Mouse (Mus musculus): ENCODE results near the gene Rin2. TPM values are rescaled to one million over a fixed set of nuclear protein-coding genes. Genes with fewer than 3 reads are reported as not detected.

Gene Rin2
- 4.4 TPM for polyA plus RNA-seq (2012; fragmentation: generic; extraction: Trizol)

- TF ChIP-seq CEBPB (IDR thresholded peaks at IDR 0.05; ENCODE audit: insufficient read depth, poor library complexity, severe bottlenecking) (no peak), E2F4 (IDR thresholded peaks at IDR 0.05; ENCODE audit: insufficient read depth) (no peak), POLR2A (IDR thresholded peaks at IDR 0.05; ENCODE audit: insufficient read length, low read depth) (peak; percentile 22), MYOG (IDR thresholded peaks at IDR 0.05; ENCODE audit: control insufficient read depth in 1 of 3, insufficient read depth in 1 of 3, insufficient read length in 2 of 3, low read depth in 2 of 3) (no peak), POLR2AphosphoS2 (IDR thresholded peaks at IDR 0.05; ENCODE audit: insufficient read length, low read depth) (peak; percentile 10), TCF3 (IDR thresholded peaks at IDR 0.05; ENCODE audit: insufficient read length, low read depth) (no peak), USF1 (IDR thresholded peaks at IDR 0.05; ENCODE audit: low read depth) (no peak), MAX (IDR thresholded peaks at IDR 0.05; ENCODE audit: low read depth) (no peak)
- H3K36me3 ChIP-seq (ENCODE audit: control insufficient read depth, insufficient read depth), result no peaks in the 10 kb centered on the region
These were observed at the start of gene Rin2 for GRCm38 (mm10) chr2:145675142-145675755. Gene Rin2, plus strand, starts transcription at chr2:145675215.

GRCm38 (mm10) chr2:145631123-145631798, 43.8 kb upstream of the Rin2 start:
- no peak overlapping the region for H3K4me3 ChIP-seq
- H3K27me3 ChIP-seq (ENCODE audit: control insufficient read depth, insufficient read depth, insufficient read length), result no peaks in the 10 kb centered on the region
- H3ac ChIP-seq (ENCODE audit: control insufficient read depth, insufficient read length), result no peak overlapping the region
- no peaks in the 10 kb centered on the region for H3K36me3 ChIP-seq (ENCODE audit: control insufficient read depth, insufficient read depth)
- TF ChIP-seq E2F4 (IDR thresholded peaks at IDR 0.05; ENCODE audit: insufficient read depth) (no peak), USF1 (IDR thresholded peaks at IDR 0.05; ENCODE audit: low read depth) (no peak), CEBPB (IDR thresholded peaks at IDR 0.05; ENCODE audit: insufficient read depth, poor library complexity, severe bottlenecking) (no peak), TCF12 (IDR thresholded peaks at IDR 0.05; ENCODE audit: insufficient read depth, poor library complexity, severe bottlenecking) (no peak), MYOG (IDR thresholded peaks at IDR 0.05; ENCODE audit: control insufficient read depth in 1 of 3, insufficient read depth in 1 of 3, insufficient read length in 2 of 3, low read depth in 2 of 3) (no peak), MAX (IDR thresholded peaks at IDR 0.05; ENCODE audit: low read depth) (no peak)
- no peak overlapping the region for H3K4me2 ChIP-seq (ENCODE audit: low read depth)
- no peaks in the 10 kb centered on the region for H3K79me2 ChIP-seq (ENCODE audit: control insufficient read depth, insufficient read depth)

More at GRCm38 (mm10) chr2:145675142-145675755, at the start of gene Rin2:
- Histone ChIP-seq H3K27me3 (ENCODE audit: control insufficient read depth, insufficient read depth, insufficient read length) (no peaks in the 10 kb centered on the region), H3K79me2 (ENCODE audit: control insufficient read depth, insufficient read depth) (no peaks in the 10 kb centered on the region), H3K4me2 (ENCODE audit: low read depth) (peak within 1 kb of the TSS; percentile 87), H3ac (ENCODE audit: control insufficient read depth, insufficient read length) (peak within 1 kb of the TSS; percentile 0), H3K4me3 (peak within 1 kb of the TSS; percentile 54)

GRCm38 (mm10) chr2:145631799-145632174, 43.2 kb upstream of the Rin2 start:
- no peaks in the 10 kb centered on the region for H3K36me3 ChIP-seq (ENCODE audit: control insufficient read depth, insufficient read depth)
- no peak overlapping the region for H3K4me2 ChIP-seq (ENCODE audit: low read depth)
- H3K79me2 ChIP-seq (ENCODE audit: control insufficient read depth, insufficient read depth), result no peaks in the 10 kb centered on the region
- no peak overlapping the region for H3ac ChIP-seq (ENCODE audit: control insufficient read depth, insufficient read length)
- TF ChIP-seq MYOD1 (IDR thresholded peaks at IDR 0.05; ENCODE audit: control insufficient read depth in 1 of 3, insufficient read length in 2 of 3, low read depth in 2 of 3), result no peak
- no peak for TF ChIP-seq TCF12 (IDR thresholded peaks at IDR 0.05; ENCODE audit: insufficient read depth, poor library complexity, severe bottlenecking)
- TF ChIP-seq MYOG (IDR thresholded peaks at IDR 0.05; ENCODE audit: control insufficient read depth in 1 of 3, insufficient read depth in 1 of 3, insufficient read length in 2 of 3, low read depth in 2 of 3), result no peak
- no peak for TF ChIP-seq SRF (IDR thresholded peaks at IDR 0.05; ENCODE audit: control insufficient read depth, insufficient read length, low read depth)
- TF ChIP-seq MAX (IDR thresholded peaks at IDR 0.05; ENCODE audit: low read depth), result no peak
- H3K27me3 ChIP-seq (ENCODE audit: control insufficient read depth, insufficient read depth, insufficient read length), result no peaks in the 10 kb centered on the region
- no peak overlapping the region for H3K4me3 ChIP-seq

- H3K36me3 ChIP-seq (ENCODE audit: control insufficient read depth, insufficient read depth), result no peaks in the 10 kb centered on the region
- no peak overlapping the region for H3ac ChIP-seq (ENCODE audit: control insufficient read depth, insufficient read length)
- no peaks in the 10 kb centered on the region for H3K27me3 ChIP-seq (ENCODE audit: control insufficient read depth, insufficient read depth, insufficient read length)
- H3K4me2 ChIP-seq (ENCODE audit: low read depth), result no peak overlapping the region
- no peaks in the 10 kb centered on the region for H3K79me2 ChIP-seq (ENCODE audit: control insufficient read depth, insufficient read depth)
- TF ChIP-seq MYOG (IDR thresholded peaks at IDR 0.05; ENCODE audit: control insufficient read depth in 1 of 3, insufficient read depth in 1 of 3, insufficient read length in 2 of 3, low read depth in 2 of 3) (no peak), POLR2A (IDR thresholded peaks at IDR 0.05; ENCODE audit: insufficient read length, low read depth) (no peak), CEBPB (IDR thresholded peaks at IDR 0.05; ENCODE audit: insufficient read depth, poor library complexity, severe bottlenecking) (no peak), SRF (IDR thresholded peaks at IDR 0.05; ENCODE audit: control insufficient read depth, insufficient read length, low read depth) (no peak), TCF3 (IDR thresholded peaks at IDR 0.05; ENCODE audit: insufficient read length, low read depth) (no peak), POLR2AphosphoS2 (IDR thresholded peaks at IDR 0.05; ENCODE audit: insufficient read length, low read depth) (no peak), USF1 (IDR thresholded peaks at IDR 0.05; ENCODE audit: low read depth) (no peak), MAX (IDR thresholded peaks at IDR 0.05; ENCODE audit: low read depth) (no peak), REST (IDR thresholded peaks at IDR 0.05; ENCODE audit: insufficient read depth, insufficient read length) (no peak), MYOD1 (IDR thresholded peaks at IDR 0.05; ENCODE audit: control insufficient read depth in 1 of 3, insufficient read length in 2 of 3, low read depth in 2 of 3) (no peak), TCF12 (IDR thresholded peaks at IDR 0.05; ENCODE audit: insufficient read depth, poor library complexity, severe bottlenecking) (no peak), E2F4 (IDR thresholded peaks at IDR 0.05; ENCODE audit: insufficient read depth) (no peak)
- no peak overlapping the region for H3K4me3 ChIP-seq
These were observed 41.2 kb upstream of the Rin2 start for GRCm38 (mm10) chr2:145633811-145634210.
